Mouse (Mus musculus) spleen, postnatal 4 days (tissue): ENCODE data around the gene Zswim9.
A peak's percentile ranks its signal among the peaks of the same experiment; 100 is the strongest.
"Not testable (repeated sequence)": the region's sequence is repeated elsewhere in the genome, so short reads cannot be mapped to it uniquely, and the experiment has no call there.

Source experiments
- DNase-seq, 2 experiments: peaks; one replicate each; pipeline ENCODE4 v3.0.0; 2022; ENCODE audit warnings: low spot score in 2 of 2

The Zswim9 gene

GRCm38 (mm10) chr7:13278308-13278891 lies at the start of gene Zswim9:
Zswim9 (minus strand) TSS chr7:13278721.
- DNase-seq: peak; percentile 93 to 95

DNA sequence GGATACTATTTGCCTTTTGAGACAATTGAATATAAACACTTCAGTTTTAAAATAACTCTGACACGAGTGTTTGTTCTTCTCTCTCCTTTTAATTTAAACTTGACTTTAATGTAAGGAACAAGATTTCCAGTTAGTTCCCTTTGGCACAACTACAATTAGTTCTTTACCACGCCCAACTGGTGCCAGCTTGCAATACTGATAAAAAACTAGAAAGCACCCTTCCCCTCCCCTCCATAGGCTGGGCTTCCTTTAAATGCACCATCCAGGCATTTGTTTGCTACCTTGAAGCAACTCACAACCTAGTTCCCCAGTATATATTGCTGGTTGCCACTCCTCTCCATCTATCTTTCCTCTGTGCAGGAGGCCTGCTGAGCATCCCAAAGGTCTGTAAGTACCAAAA lies 45.8 kb upstream of the Zswim9 start, which contains the start of gene Pla2g4c:
Gene Pla2g4c (plus strand): TSS at position 340 of the 400 bp plus-strand sequence.
- DNase-seq: peak in 1 of 2 experiments; percentile 31

DNA sequence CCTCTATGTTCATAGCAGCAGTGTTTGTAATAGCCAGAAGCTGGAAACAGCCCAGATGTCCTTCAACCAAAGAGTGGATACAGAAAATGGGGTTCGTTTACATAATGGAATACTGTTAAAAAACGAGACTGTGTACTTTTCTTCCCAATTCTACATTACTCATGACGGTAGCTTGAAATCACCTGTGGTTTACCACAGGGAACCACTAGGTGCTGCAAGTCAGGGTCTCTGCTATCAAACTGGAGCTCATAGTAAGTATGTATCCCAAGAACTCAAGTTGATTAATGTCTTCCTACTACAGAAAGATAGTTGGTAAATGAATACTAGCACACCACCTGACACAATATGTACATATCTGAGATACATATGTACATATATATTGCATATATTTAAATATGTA lies 42.9 kb upstream of the Zswim9 start:
- DNase-seq: no peak

- no peak for DNase-seq
These were observed 35.6 kb upstream of the Zswim9 start for GRCm38 (mm10) chr7:13314095-13314597.

DNA sequence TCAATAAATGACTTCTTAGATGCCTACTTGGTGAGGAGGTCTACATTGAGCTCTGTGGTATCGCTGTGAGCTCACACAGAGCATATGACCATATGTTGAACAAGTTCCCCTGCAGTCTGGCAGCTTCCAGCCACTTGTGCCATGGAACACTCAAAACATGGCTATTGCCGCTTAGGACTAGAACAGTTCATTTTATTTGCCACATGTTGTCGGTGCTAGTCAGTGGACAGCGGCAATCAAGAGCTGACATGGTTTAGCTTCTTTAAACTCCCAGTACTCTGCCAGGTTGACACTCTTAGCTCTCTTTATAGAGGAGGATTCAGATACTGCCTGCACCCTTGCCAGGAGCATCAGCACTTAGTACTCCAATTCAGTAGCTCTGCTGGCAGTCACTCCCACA lies 32.9 kb upstream of the Zswim9 start:
- DNase-seq: no peak

DNA sequence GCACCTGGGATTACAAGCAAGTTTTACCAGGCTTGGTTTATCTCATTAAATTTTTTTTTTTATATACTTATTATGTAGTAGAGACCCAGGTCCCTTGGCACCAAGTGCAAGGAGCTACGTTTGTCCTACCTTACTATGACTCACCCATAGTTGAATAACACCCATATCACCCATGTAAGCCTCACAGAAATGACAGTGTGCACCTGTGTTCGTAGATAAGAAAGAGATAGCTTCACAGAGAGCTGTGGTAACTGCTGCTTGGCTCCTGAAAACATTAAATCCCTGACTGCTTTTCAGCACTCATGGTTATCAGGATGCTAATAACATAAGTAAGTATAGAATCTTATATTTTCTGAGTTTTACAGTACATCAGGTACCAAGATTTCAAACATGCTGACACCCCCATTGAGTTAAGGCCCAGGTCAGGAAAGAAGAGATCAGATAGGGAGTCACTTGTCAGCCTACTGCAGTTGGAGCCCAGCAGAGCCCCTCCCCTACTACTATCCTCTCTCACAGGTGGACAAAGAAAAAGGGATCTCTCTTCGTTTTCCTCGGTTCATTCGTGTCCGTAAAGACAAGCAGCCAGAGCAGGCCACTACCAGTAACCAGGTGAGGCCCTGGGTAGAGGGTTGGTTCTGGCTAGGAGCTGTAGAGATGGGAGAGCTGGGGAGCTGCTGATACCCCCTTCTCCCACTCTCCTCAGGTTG lies 32.1 kb upstream of the Zswim9 start:
- DNase-seq: no peak

- no peak for DNase-seq
These were observed 30.9 kb upstream of the Zswim9 start for GRCm38 (mm10) chr7:13309407-13309806.

DNA sequence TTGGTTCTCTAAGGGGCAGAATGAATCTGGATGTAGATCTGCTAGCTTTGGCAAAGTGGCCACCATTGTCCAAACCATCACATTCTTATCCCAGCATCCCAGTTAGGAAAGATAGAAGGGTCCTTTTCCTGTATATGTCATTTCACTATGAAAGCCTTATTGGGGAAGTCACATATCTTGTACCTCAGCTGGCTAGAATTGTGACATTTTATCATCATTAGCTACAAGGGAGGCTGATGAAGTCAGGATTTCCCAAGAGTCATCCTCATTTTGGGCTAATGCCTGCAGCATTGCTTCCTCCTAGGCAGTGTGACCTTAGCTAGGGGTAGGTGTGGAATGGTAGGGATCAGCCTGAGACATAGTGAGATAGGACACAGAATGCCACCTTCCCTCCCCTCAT lies 24.9 kb upstream of the Zswim9 start:
- DNase-seq: no peak

DNA sequence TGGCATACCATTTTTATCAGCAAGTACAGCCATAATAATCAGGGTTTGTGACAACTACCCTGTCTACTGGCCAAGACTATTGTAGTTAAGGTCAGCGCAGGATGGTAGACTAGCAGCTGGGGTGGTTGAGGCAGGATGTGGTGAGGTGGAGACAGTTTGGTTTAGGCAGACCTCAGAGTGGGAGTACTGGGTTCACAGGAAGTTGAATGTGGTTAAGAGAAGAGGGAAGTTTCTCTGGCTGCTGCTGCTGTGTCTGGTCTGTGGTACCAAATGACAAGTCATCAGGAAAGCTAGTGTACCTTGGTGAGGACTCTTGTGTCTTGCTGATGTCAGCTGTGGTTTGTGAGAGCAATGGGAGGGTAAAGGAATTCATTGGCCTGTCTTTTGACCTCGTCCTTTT lies 24.3 kb upstream of the Zswim9 start:
- no peak for DNase-seq

- DNase-seq: no peak
These were observed 23.1 kb upstream of the Zswim9 start for GRCm38 (mm10) chr7:13301643-13302042.

DNA sequence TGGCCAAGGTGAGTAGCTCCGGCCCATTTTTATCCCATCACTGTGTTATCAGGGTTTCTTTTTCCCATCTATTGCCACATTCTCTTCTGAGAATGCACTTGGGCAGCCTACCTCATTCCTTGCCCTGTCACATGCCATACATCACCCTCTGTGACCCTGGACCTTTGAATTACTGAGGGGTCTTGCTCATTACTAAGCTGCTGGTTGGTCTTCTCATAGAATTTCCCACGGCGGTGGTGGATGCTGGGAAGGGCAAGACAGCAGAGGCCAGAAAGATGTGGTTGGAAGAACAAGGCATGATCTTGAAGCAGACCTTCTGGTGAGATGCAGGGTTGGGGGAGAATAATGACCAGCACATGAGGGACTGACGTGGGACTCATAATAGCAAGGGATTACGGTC lies 20.3 kb upstream of the Zswim9 start:
- DNase-seq: no peak

DNA sequence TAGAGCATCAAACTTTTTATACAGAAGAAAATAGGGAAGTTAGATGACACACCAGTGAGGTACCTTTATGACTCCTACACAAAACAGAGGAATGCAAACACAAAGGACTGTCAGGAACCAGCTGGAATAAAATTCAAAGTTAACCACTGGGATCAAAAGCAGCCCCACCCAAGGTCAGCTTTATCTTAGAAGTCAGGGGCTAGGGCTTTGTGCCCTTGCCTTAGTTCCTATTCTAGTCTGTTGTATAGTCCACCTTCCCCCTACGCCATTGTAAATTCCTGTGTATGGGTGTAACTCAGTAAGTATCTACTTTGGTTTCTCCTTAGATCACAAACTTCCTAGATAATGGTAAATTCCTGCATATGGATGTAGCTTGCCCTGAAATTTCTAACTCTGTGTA lies 19.1 kb upstream of the Zswim9 start:
- no peak for DNase-seq

DNA sequence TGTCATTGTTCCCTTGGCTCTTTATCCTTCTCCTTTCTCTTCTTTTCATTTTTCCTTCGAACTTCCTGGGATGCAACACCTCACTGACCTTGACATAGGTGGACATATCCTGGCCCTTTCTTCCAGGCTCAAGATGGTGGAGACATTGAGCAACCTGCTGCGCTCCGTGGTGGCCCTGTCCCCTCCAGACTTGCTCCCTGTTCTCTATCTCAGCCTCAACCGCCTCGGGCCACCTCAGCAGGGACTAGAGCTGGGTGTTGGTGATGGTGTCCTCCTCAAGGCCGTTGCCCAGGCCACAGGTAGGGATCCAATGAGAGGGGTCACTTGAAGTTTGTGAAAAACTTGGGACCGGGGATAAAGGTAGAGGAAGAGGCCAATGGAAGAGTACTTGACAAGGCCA lies 16.7 kb upstream of the Zswim9 start:
- DNase-seq: no peak

GRCm38 (mm10) chr7:13293878-13294855 lies 15.6 kb upstream of the Zswim9 start:
- DNase-seq: no peak

- DNase-seq: no peak
These were observed 12.8 kb upstream of the Zswim9 start for GRCm38 (mm10) chr7:13291370-13291769.

GRCm38 (mm10) chr7:13290041-13290675 lies 11.6 kb upstream of the Zswim9 start:
- DNase-seq: no peak

- no peak for DNase-seq
These were observed 10.1 kb upstream of the Zswim9 start for GRCm38 (mm10) chr7:13288621-13289020.

- not testable (repeated sequence) for DNase-seq
These were observed 436 bp upstream of the Zswim9 start for GRCm38 (mm10) chr7:13278957-13279356.

GRCm38 (mm10) chr7:13277833-13278232 lies 688 bp downstream of the Zswim9 start:
- DNase-seq: no peak

DNA sequence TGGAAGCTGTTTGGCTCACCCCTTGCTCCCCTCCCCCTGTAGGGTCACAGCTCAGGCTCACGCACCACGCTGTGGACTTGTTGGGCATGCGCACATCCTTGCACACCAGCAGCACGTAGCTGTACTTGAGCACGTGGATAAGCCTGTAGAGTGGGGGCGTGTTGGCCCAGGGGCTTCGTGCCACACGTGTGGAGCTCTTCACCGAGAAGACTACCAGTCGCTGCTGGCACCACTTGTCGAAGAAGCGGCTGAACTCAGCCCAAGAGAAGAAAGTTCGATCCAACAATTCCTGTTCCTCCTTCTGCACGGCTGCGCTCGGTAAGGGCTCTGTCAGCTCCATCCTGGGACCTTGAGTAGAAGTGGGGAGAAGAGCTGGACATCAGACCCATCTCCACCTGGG lies 1.4 kb downstream of the Zswim9 start, which contains the start of gene Lig1:
Gene Lig1 (plus strand): TSS at position 203 of the 400 bp plus-strand sequence.
- DNase-seq: no peak

DNA sequence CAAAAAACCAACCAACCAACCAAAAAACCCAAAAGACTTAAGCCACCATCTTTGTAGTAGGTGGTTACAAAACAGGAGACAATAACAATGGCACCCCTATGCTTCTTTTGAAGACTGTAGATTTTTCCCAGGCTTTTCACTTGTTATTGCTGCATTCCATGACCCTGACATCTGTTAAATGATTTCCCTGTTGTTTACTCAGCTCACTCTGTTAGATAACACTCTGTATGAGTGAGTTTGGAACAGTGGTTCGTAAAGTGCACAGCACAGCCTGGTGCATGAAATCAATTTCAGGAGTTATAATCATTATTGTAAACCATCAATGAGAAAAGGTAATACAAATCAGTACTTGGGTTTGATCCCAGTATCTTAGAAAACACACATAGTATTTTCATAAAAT lies 6.8 kb downstream of the Zswim9 start:
- DNase-seq: no peak

DNA sequence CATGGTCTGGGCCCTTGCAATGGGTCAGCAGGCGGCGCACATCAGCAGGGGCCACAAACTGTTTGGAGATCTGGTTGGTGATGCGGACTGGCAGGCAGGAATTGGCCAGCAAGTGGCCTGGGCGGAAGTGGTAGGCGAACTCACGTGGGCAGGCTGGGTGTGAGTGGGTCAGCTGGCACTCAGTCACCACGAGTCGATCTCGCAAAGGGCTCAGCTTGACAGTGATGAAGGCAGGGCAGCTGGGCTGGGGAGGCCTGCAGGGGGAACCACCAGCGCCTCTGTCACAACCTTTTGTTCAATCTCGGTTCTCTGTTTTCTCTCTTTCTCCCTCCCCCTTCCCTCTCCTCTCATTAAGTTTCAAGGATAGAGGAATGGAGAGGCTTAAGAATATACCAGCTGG lies 9.1 kb downstream of the Zswim9 start:
- no peak for DNase-seq
